In genomic region chr8:123342911-123343310, GRCm38 (mm10) we compare ENCODE assay signal across 18 mouse cellular contexts. TPM values are rescaled to one million over a fixed set of nuclear protein-coding genes. Genes with fewer than 3 reads are reported as not detected.
DNase-seq lines count a peak whose midpoint lies in the region; ATAC-seq and TF ChIP-seq lines count a peak whose summit lies in the region.
"Had no signal": no experiment of that assay in that cellular context is flagged by ENCODE, and none has a peak within 500 bp of the region (broad histone marks: within the 10 kb centered on the region; RNA-seq: fewer than 3 reads in every experiment).

No protein-coding gene starts in this region.

- WGBS in heart, embryonic 10.5 days, result 74% methylated on average over 7 of the region's 7 CpGs
- WGBS in kidney, postnatal 0 days, result 55% methylated on average over 7 of the region's 7 CpGs
- WGBS in forebrain, embryonic 16.5 days, result 84% methylated on average over 7 of the region's 7 CpGs

- H3K27me3 ChIP-seq in heart, embryonic 10.5 days (ENCODE audit: insufficient read depth, poor library complexity, severe bottlenecking), result no peaks in the 10 kb centered on the region
- H3K27me3 ChIP-seq in kidney, postnatal 0 days (ENCODE audit: insufficient read depth, low read length), result no peaks in the 10 kb centered on the region
- no peaks in the 10 kb centered on the region for H3K27me3 ChIP-seq in testis, adult 2 months (ENCODE audit: control insufficient read depth, insufficient read depth, low read length)
- no peaks in the 10 kb centered on the region for H3K27me3 ChIP-seq in forebrain, embryonic 16.5 days (replicated peaks; ENCODE audit: control insufficient read depth, insufficient read depth, low read length)
- H3K27me3 ChIP-seq: embryonic facial prominence, embryonic 12.5 days; forebrain, embryonic 15.5 days; heart, embryonic 12.5 days had no signal

- no peak overlapping the region for H3K4me2 ChIP-seq in kidney, postnatal 0 days (ENCODE audit: low read length)
- no peak overlapping the region for H3K4me2 ChIP-seq in forebrain, embryonic 16.5 days (ENCODE audit: low read length)
- H3K4me2 ChIP-seq: embryonic facial prominence, embryonic 12.5 days; forebrain, embryonic 15.5 days; heart, embryonic 12.5 days had no signal

- TF ChIP-seq POLR2A in testis, adult 2 months (IDR thresholded peaks at IDR 0.05; ENCODE audit: control insufficient read depth, low read depth, low read length), result no peak

- peaks cover 18% of the 10 kb centered on the region for H3K4me1 ChIP-seq in heart, embryonic 10.5 days
- peaks cover 16% of the 10 kb centered on the region for H3K4me1 ChIP-seq in kidney, postnatal 0 days (replicated peaks; ENCODE audit: insufficient read depth, low read length)
- H3K4me1 ChIP-seq in testis, adult 2 months (ENCODE audit: control insufficient read depth, insufficient read depth, low read length), result peaks cover 6% of the 10 kb centered on the region
- peaks cover 4% of the 10 kb centered on the region; the same call in 1 of the 2 replicates for H3K4me1 ChIP-seq in forebrain, embryonic 16.5 days (replicated peaks; ENCODE audit: control insufficient read depth, insufficient read depth, low read length)

- no peak overlapping the region for H3K27ac ChIP-seq in heart, embryonic 10.5 days
- peak overlapping the region; percentile 42; the same call in 1 of the 2 replicates for H3K27ac ChIP-seq in kidney, postnatal 0 days
- peak overlapping the region; percentile 23; the same call in 1 of the 2 replicates for H3K27ac ChIP-seq in testis, adult 2 months (ENCODE audit: control insufficient read depth, insufficient read depth, low read depth, low read length)
- H3K27ac ChIP-seq in forebrain, embryonic 16.5 days (ENCODE audit: low read length), result no peak overlapping the region
- H3K27ac ChIP-seq: embryonic facial prominence, embryonic 12.5 days; forebrain, embryonic 15.5 days; heart, adult 2 months had no signal

- no peak for ATAC-seq in kidney, postnatal 0 days (replicated peaks; ENCODE audit: low FRiP score, low read depth)
- ATAC-seq in forebrain, embryonic 16.5 days, result no peak
- ATAC-seq: forebrain, embryonic 15.5 days had no signal

- intact Hi-C loops in heart, postnatal 14 days (cut with DNase I), result no loop called here

- H3K9me3 ChIP-seq in heart, embryonic 10.5 days, result no peaks in the 10 kb centered on the region
- H3K9me3 ChIP-seq in kidney, postnatal 0 days (replicated peaks; ENCODE audit: low read length), result no peaks in the 10 kb centered on the region
- no peaks in the 10 kb centered on the region for H3K9me3 ChIP-seq in forebrain, embryonic 16.5 days (ENCODE audit: control insufficient read depth, low read length)
- H3K9me3 ChIP-seq: embryonic facial prominence, embryonic 12.5 days; forebrain, embryonic 15.5 days had no signal

- TF ChIP-seq CTCF in kidney, postnatal 0 days (IDR thresholded peaks at IDR 0.05; ENCODE audit: low read depth), result no peak
- no peak for TF ChIP-seq CTCF in testis, adult 2 months (IDR thresholded peaks at IDR 0.05; ENCODE audit: control insufficient read depth, insufficient read depth, insufficient replicate concordance, low read depth, low read length)

- no peaks in the 10 kb centered on the region for H3K36me3 ChIP-seq in heart, embryonic 10.5 days
- H3K36me3 ChIP-seq in kidney, postnatal 0 days (ENCODE audit: insufficient read depth, low read length), result no peaks in the 10 kb centered on the region
- H3K36me3 ChIP-seq in testis, adult 2 months (ENCODE audit: control insufficient read depth, insufficient read depth, low read length), result 0 out of 2 replicates have a peak, but pooled peaks cover 2% of the 10 kb centered on the region
- no peaks in the 10 kb centered on the region for H3K36me3 ChIP-seq in forebrain, embryonic 16.5 days (ENCODE audit: control insufficient read depth, insufficient read depth)
- H3K36me3 ChIP-seq: embryonic facial prominence, embryonic 12.5 days; forebrain, embryonic 15.5 days; heart, embryonic 12.5 days had no signal

- no peak overlapping the region for H3K9ac ChIP-seq in kidney, postnatal 0 days (ENCODE audit: low read depth, low read length)
- H3K9ac ChIP-seq in forebrain, embryonic 16.5 days (replicated peaks; ENCODE audit: low read depth, low read length), result no peak overlapping the region
- H3K9ac ChIP-seq: embryonic facial prominence, embryonic 12.5 days; forebrain, embryonic 15.5 days; heart, embryonic 12.5 days had no signal

- H3K4me3 ChIP-seq in heart, embryonic 10.5 days, result 0 out of 2 replicates have a peak overlapping the region, but pooled peaks have one; percentile 1
- no peak overlapping the region for H3K4me3 ChIP-seq in kidney, postnatal 0 days (replicated peaks; ENCODE audit: low read depth, low read length)
- no peak overlapping the region for H3K4me3 ChIP-seq in testis, adult 2 months (ENCODE audit: control insufficient read depth, low read depth, low read length)
- H3K4me3 ChIP-seq in forebrain, embryonic 16.5 days (replicated peaks; ENCODE audit: low read length), result no peak overlapping the region
- H3K4me3 ChIP-seq: embryonic facial prominence, embryonic 12.5 days; forebrain, embryonic 15.5 days; heart, adult 2 months; heart, embryonic 12.5 days had no signal

- DNase-seq in heart, embryonic 10.5 days (ENCODE audit: low spot score), result no peak
- DNase-seq in heart, postnatal 14 days, result no peak
- DNase-seq in kidney, postnatal 0 days (ENCODE audit: low spot score), result no peak
- no peak for DNase-seq in kidney, postnatal 14 days
- DNase-seq in testis, postnatal 10 days (ENCODE audit: low spot score), result no peak
- no peak for DNase-seq in right cerebral cortex, postnatal 25 days
- DNase-seq: adrenal gland, postnatal 10 days; cerebellum, adult 11-12 months; cerebellum, adult 9-10 months; cerebellum, postnatal 25 days; gastrocnemius, postnatal 14 days; heart, adult 2 months; heart, postnatal 36 days had no signal

RNA-seq across cellular contexts. Expression of gene Spire2, which starts 10.4 kb away (rescaled TPM):
- polyA plus RNA-seq in heart, embryonic 10.5 days (2016; fragmentation: Nextera tagmentation; extraction: Ambion mirVana), result 4.4 TPM in 2 replicates
- total RNA-seq in heart, postnatal 14 days (2021), result under 1 TPM; 0.24 to 0.32 TPM
- 5.7 and 5.8 TPM in 2 replicates for polyA plus RNA-seq in kidney, postnatal 0 days (2015; fragmentation: Nextera tagmentation; extraction: Ambion mirVana)
- 26.0 and 27.4 TPM in 2 replicates for polyA plus RNA-seq in testis, adult 2 months (2012; rRNA removed)
- polyA plus RNA-seq in forebrain, embryonic 16.5 days (2015; fragmentation: Nextera tagmentation; extraction: Ambion mirVana), result 31.8 and 33.4 TPM in 2 replicates

RNA-seq across cellular contexts. Expression of gene Fanca, which starts 24.5 kb away (rescaled TPM):
- polyA plus RNA-seq in heart, embryonic 10.5 days (2016; fragmentation: Nextera tagmentation; extraction: Ambion mirVana), result 28.9 and 31.5 TPM in 2 replicates
- total RNA-seq in heart, postnatal 14 days (2021), result 1 to 10 TPM; 2.1 to 5.4 TPM
- 18.7 and 21.5 TPM in 2 replicates for polyA plus RNA-seq in kidney, postnatal 0 days (2015; fragmentation: Nextera tagmentation; extraction: Ambion mirVana)
- 37.3 and 48.1 TPM in 2 replicates for polyA plus RNA-seq in testis, adult 2 months (2012; rRNA removed)
- 12.8 and 14.8 TPM in 2 replicates for polyA plus RNA-seq in forebrain, embryonic 16.5 days (2015; fragmentation: Nextera tagmentation; extraction: Ambion mirVana)

RNA-seq across cellular contexts. Expression of gene Tcf25, which starts 30.6 kb away (rescaled TPM):
- polyA plus RNA-seq in heart, embryonic 10.5 days (2016; fragmentation: Nextera tagmentation; extraction: Ambion mirVana), result 153 and 172 TPM in 2 replicates
- 100 to 1,000 TPM; 136 to 149 TPM for total RNA-seq in heart, postnatal 14 days (2021)
- polyA plus RNA-seq in kidney, postnatal 0 days (2015; fragmentation: Nextera tagmentation; extraction: Ambion mirVana), result 168 and 170 TPM in 2 replicates
- 39.4 and 41.8 TPM in 2 replicates for polyA plus RNA-seq in testis, adult 2 months (2012; rRNA removed)
- 283 and 303 TPM in 2 replicates for polyA plus RNA-seq in forebrain, embryonic 16.5 days (2015; fragmentation: Nextera tagmentation; extraction: Ambion mirVana)

Comparison
In these comparisons a context has a peak if more than half of its experiments do, and no peak if none do; other contexts are left out.
1. H3K27ac ChIP-seq: peak in kidney, postnatal 0 days (single experiment) and testis, adult 2 months (single experiment); none in heart, embryonic 10.5 days (single experiment) and forebrain, embryonic 16.5 days (single experiment).